Mouse (Mus musculus) induced T-regulatory cell, adult 2 months (primary cell): ENCODE results near the gene Mt2.
"Not testable (repeated sequence)": the region's sequence is repeated elsewhere in the genome, so short reads cannot be mapped to it uniquely, and the experiment has no call there.

Source experiments
- DNase-seq: peaks from one replicate; pipeline ENCODE4 v3.0.0-alpha.2; 2012; ENCODE audit warnings: low read depth

The Mt2 gene

DNA sequence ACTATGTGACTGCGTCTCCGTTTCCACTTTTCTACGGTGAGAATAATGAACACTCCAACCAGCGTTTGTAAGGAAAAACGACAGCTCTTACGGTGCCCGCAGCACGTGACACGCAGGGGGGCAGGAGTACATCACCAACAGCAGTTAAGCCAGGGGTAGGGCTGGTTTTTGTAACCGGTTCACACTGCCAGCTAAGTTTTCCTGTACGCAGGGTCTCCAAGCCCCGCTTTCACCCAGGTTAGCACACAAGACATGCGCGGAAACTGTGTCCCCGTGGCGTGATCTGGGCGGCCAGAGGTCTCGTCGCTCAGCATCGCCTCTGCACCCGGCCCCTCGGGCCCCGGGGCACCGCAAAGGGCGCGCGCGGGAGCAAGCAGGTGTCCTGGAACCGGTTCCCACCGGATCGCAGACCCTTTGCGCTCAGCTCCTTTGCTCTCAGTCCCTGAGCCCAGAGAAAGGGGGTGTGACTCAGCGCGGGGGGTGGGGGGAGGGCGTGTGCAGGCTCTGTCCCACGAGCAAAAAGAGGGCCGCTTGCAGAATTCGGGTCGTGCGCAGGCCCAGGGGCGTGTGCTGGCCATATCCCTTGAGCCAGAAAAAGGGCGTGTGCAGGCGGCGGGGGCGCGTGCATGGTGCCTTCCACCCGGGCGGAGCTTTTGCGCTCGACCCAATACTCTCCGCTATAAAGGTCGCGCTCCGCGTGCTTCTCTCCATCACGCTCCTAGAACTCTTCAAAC, at the start of gene Mt2:
TSS of gene Mt2 (plus strand) at position 590 of the 734 bp plus-strand sequence.
- peak; percentile 57 for DNase-seq

GRCm38 (mm10) chr8:94122711-94123468, 49.6 kb upstream of the Mt2 start:
- DNase-seq = no peak

- no peak for DNase-seq
Observed at GRCm38 (mm10) chr8:94127711-94128110, 44.8 kb upstream of the Mt2 start.

DNA sequence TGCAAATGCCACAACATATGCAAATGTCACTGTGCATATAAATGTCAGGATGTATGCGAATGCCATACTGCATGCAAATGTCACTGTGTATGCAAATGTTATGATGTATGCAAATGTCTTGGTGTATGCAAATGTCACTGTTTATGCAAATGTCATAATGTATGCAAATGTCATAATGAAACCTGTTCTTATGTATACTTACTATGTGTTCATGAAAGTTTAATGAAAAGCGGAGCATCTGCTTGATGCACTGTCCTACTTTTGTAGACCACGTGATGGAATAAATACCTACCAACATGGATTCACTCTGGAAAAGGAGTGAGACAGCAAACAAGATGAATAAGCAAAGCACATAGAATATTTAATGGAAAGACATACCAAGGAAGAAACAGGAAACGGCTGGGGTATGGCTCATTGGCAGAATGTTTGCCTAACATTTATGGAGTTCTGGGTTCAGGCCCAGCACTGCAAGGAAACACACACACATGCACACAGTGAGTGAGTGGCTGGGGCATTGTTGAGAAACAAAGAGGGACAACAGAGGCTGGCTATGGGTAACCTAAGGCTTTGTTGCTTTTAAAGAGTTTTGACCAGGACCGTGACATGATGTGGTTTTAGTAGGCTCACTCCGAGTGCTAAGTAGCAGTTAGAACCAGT, 43.2 kb upstream of the Mt2 start:
- no peak for DNase-seq

DNA sequence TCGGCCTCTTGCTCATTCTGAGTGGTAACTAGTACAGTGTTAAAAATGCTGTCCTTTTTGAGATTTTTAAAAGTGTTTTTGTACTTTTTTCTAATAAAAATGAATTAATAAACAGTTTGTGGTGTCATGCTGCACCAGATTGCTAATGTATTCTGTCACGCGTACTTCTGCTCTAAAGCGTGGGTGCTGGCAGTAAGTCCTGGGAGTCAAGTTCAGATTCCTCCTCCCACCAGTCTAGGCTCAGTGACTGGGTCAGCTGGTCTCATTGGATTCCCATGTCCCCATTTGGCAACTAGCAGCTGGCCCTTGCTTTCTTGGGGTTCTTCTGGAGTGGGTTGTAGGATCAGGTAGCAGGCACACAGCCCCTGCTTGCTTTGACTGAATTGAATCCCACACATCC, 42.3 kb upstream of the Mt2 start:
- DNase-seq = no peak

DNA sequence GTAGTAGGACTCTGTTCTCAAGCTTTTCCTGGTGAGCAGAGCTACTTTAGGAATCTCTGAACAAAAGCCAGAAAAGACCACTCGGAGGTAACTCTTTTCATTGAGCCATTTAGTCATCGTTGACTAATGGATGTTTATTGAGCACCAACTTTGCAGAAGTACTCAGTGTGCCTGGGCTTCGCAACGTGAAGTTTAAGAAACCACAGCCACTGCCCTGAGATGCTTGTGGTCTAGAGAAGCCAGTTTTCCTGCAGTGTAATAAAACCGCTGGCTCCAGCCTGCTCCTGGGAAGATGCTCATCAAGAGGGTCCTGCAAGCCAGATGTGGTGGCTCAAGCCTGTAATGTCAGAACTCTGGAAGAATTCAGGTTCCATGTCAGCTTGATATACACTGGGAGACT, 40.4 kb upstream of the Mt2 start:
- DNase-seq = no peak

DNA sequence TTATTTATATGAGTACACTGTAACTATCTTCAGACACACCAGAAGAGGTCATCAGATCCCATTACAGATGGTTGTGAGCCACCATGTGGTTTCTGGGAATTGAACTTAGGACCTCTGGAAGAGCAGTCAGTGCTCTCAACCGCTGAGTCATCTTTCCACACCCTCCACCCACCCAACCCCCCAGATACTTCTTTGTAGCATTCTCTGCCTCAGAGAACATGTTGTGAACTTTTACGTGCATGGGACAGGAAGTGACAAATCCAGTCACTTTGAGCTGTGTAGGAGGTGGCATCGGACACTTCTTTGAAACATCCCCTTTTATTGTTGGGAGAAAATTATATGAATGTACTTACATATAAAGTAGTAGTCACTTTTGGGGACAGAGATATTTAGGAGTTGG, 37.9 kb upstream of the Mt2 start:
- DNase-seq = not testable (repeated sequence)

- DNase-seq = no peak
Observed at GRCm38 (mm10) chr8:94135556-94135955, 36.9 kb upstream of the Mt2 start.

GRCm38 (mm10) chr8:94136192-94136591, 36.3 kb upstream of the Mt2 start:
- no peak for DNase-seq

- DNase-seq = no peak
Observed at GRCm38 (mm10) chr8:94136933-94137332, 35.5 kb upstream of the Mt2 start, which contains the start of gene Mt4. Mt4 (plus strand) TSS chr8:94137197.

DNA sequence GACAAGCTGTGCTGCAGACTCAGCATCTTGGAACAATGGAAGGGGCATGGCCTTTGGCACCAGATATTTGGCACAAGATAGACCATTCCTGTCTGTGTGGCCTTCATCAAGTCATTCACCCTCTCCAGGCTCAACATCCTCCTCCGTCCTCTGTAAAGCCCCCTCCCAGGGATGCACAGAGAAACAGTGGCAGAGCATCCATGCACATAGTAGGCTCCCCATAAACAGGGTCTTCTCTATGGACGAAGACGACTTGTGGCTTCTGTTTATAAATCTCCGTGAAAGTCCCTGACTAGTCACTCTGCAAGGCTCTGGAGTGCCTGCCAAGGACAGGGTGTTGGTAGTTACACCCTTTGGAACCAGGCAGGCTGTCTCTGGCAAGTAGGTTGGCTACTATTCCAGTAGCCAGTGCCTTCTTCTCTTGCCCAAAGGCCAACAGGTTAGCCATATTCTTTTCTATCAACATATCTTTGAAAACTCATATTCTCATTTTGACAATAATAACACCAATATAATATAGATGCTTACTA, 32.1 kb upstream of the Mt2 start:
- DNase-seq = no peak

DNA sequence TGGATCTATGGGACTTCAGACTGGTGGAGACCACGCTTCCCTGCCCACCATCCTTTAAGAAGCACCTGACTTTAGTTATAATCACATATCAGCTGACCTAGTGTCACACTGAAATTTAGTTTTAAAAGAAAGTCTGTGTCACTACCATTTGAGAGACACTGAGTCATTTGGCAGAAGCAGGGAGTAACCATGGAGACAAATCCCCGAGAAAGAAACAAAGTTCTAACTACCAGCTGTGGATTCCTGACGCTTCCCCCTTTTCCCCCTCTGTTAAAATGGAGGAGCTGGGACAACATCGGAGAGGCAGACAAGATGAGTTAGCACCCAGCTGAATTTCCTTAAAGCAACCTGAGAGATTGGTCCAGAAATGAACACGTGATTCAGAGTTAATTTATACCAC, 24.2 kb upstream of the Mt2 start:
- no peak for DNase-seq

- DNase-seq = no peak
Observed at GRCm38 (mm10) chr8:94150925-94151324, 21.5 kb upstream of the Mt2 start.

GRCm38 (mm10) chr8:94152513-94153300, 19.8 kb upstream of the Mt2 start, which contains the start of gene Mt3:
Mt3 (plus strand) TSS chr8:94152607.
- DNase-seq = peak; percentile 47

- no peak for DNase-seq
Observed at GRCm38 (mm10) chr8:94153451-94153850, 19.0 kb upstream of the Mt2 start.

DNA sequence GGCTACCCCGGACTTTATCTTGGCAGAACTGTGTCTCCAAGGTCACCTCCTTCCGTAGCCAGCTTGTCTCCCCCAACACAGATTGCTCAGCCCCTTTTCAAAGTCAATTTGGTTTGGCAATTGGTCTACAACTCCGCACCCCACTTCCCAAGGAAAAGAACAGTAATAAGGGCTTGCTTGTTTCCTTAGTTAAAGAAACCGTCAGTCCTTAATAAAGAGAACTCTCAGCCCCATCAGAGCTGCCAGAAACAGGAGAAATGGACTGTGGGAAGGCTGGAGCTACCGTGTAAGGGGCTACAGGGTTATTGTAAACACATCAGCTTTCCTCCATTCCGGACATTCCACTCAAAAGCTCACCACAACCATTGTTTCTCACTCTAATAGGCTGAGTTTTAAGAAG, 17.9 kb upstream of the Mt2 start:
- no peak for DNase-seq

DNA sequence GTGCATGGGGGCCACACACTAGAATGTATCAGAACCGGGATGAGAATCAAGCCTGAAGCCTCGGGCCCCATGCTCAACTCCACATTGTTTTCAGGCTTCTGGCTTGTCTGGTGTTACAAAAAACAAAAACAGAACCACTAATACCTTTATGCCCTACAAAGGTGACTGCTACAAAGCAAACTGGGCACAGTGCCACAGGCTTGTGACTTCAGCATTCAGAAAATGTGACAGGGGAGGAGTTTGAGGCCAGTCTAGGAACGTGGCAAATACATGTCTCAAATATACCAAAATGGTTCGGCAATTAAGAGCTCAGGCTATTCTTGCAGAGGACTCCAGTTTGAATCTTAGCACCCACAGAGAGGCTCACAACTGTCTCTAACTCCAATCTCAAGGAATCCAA, 16.4 kb upstream of the Mt2 start:
- DNase-seq = no peak

DNA sequence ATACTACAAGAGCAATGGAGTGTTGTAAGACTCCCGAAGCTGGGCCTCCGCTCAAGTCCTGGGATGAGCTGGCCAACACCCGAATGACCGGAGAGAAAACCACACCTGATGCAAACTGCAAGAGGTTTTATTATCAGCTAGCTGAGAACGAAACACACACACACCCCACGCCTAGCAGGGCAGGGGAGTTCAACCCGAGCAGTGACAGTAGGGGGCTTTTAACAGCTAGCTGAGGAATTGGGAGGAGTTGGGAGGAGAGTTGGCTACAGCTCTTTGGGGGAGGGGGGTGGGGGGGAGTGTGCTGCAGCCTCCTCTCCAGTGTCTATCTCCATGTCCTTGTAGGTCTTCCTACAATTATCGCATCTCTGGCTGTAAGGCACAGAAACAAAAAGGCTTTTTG, 6.7 kb upstream of the Mt2 start:
- DNase-seq = not testable (repeated sequence)

DNA sequence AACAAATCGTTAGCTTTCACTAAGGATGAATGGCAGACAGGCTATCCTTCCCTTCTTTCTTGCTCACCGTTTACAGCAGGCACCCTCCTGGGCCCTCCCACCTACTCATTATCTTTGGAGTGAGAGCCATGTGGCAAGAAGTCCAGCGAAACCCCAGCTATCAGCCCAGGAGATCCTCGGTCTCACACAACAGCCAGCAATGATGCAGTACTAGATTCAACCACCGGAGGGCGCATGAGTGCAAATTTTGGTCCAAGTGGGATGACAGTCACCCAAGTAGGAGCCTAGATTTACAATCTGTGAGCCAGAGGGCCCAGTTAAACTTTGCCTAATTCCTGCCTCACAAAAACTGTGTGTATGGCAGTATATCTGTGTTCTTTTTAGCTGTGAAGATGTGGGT, 5.2 kb upstream of the Mt2 start:
- peak; percentile 89 for DNase-seq

DNA sequence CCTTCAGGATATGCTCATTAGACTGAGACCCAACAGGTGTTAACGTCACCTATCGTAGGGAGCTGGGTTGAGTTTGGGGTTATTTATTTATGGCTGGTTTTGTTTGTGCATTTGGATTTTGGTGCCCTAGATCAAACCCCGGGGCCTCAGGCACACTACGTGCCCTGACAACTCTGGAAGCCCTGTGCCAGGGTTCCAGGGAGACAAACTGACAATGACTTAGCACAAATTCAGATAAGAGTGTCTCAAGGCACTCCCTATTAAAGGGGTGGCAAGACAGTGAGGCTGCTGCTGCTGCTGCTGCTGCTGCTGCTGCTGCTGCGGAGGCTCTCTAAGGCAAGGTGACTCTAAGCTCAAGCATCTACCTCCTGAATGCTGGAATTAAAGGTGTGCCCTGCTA, 2.9 kb upstream of the Mt2 start:
- DNase-seq = no peak

DNA sequence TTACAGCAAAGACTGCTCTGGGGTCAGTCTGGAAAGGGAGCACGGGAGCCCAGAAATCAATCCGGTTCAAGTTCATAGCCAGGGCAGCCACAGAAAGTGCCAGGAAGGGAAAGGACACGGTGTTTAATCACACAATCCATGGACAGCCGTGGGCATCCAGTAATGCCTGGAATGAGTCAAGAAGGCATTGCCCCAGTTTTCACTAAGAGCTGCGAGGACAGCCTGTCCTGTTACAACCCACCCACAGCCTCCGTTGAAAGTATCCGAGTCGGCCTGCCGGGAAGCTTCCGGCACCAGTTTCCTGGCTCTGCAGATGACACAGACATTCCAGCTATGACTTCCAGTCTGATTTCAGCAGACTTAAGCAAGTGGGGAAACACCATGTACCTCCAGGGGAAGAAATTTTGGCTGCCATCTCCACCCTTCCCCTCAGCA, 1.1 kb upstream of the Mt2 start:
- no peak for DNase-seq
